Mouse (Mus musculus): Measurements from ENCODE around the gene Bpifa2.

GRCm38 (mm10) chr2:154005094-154005493 lies 3.0 kb upstream of the Bpifa2 start:
- no peak for TF ChIP-seq CTCF (IDR thresholded peaks at IDR 0.05)
- TF ChIP-seq EP300 (IDR thresholded peaks at IDR 0.05): no peak
